In genomic region chr16:22564259-22564906, GRCm38 (mm10) we compare ENCODE assay signal across 9 mouse cellular contexts.
DNase-seq lines count a peak whose midpoint lies in the region; ATAC-seq lines count a peak whose summit lies in the region.
"Had no signal": no experiment of that assay in that cellular context is flagged by ENCODE, and none has a peak within 500 bp of the region (broad histone marks: within the 10 kb centered on the region; RNA-seq: fewer than 3 reads in every experiment).

No protein-coding gene starts in this region.

- no peak overlapping the region for H3K4me3 ChIP-seq in forebrain, embryonic 14.5 days (ENCODE audit: low read depth, low read length)
- no peak overlapping the region for H3K4me3 ChIP-seq in midbrain, embryonic 13.5 days (replicated peaks)
- H3K4me3 ChIP-seq: embryonic facial prominence, embryonic 13.5 days had no signal

- DNase-seq in spleen, adult 18-20 months, result peak; percentile 17 to 65
- DNase-seq in spleen, adult 12 weeks (ENCODE audit: low spot score), result no peak
- peak; percentile 74 for DNase-seq in forebrain, embryonic 14.5 days (ENCODE audit: low spot score)
- DNase-seq in heart, postnatal 14 days, result peak; percentile 73 to 81
- DNase-seq in layer of hippocampus, postnatal 14 days (ENCODE audit: low spot score in 2 of 2), result peak; percentile 48 to 57
- peak; percentile 72 for DNase-seq in splenic B cell, adult 2 months (ENCODE audit: low read depth, low spot score)

- WGBS in forebrain, embryonic 14.5 days, result 64% methylated on average over 14 of the region's 14 CpGs
- 62% methylated on average over 14 of the region's 14 CpGs for WGBS in midbrain, embryonic 13.5 days

- intact Hi-C loops in heart, postnatal 14 days (cut with DNase I), result loop anchor here (1.0 kb wide), 1 partner anchor 243 kb away; no protein-coding TSS in a partner anchor

- H3K27me3 ChIP-seq in forebrain, embryonic 14.5 days (replicated peaks; ENCODE audit: control insufficient read depth, insufficient read depth, low read length), result no peaks in the 10 kb centered on the region
- H3K27me3 ChIP-seq in midbrain, embryonic 13.5 days, result no peaks in the 10 kb centered on the region; the same call in 1 of the 2 replicates
- no peaks in the 10 kb centered on the region for H3K27me3 ChIP-seq in splenic B cell, adult 2 months (ENCODE audit: control insufficient read depth, insufficient read depth, low read length, poor library complexity, severe bottlenecking)
- H3K27me3 ChIP-seq: embryonic facial prominence, embryonic 13.5 days had no signal

- H3K9me3 ChIP-seq in forebrain, embryonic 14.5 days (replicated peaks; ENCODE audit: control insufficient read depth, low read length), result no peaks in the 10 kb centered on the region
- H3K9me3 ChIP-seq in midbrain, embryonic 13.5 days, result no peaks in the 10 kb centered on the region
- H3K9me3 ChIP-seq: embryonic facial prominence, embryonic 13.5 days had no signal

- no peak overlapping the region for H3K27ac ChIP-seq in forebrain, embryonic 14.5 days (ENCODE audit: low read depth, low read length)
- no peak overlapping the region for H3K27ac ChIP-seq in midbrain, embryonic 13.5 days
- H3K27ac ChIP-seq: embryonic facial prominence, embryonic 13.5 days had no signal

- no peaks in the 10 kb centered on the region for H3K4me1 ChIP-seq in forebrain, embryonic 14.5 days (ENCODE audit: control insufficient read depth, insufficient read depth, low read length)
- no peaks in the 10 kb centered on the region for H3K4me1 ChIP-seq in midbrain, embryonic 13.5 days (replicated peaks)
- H3K4me1 ChIP-seq: embryonic facial prominence, embryonic 13.5 days had no signal

- peak; percentile 76 for ATAC-seq in cerebellum, adult (ENCODE audit: insufficient number of reproducible peaks, low FRiP score, low TSS enrichment)
- ATAC-seq in forebrain, embryonic 14.5 days, result peak; percentile 66
- peak; percentile 49 for ATAC-seq in midbrain, embryonic 13.5 days

- no peak overlapping the region for H3K4me2 ChIP-seq in forebrain, embryonic 14.5 days (ENCODE audit: low read length)
- no peak overlapping the region for H3K4me2 ChIP-seq in midbrain, embryonic 13.5 days (replicated peaks)
- H3K4me2 ChIP-seq: embryonic facial prominence, embryonic 13.5 days had no signal

- H3K9ac ChIP-seq in forebrain, embryonic 14.5 days (ENCODE audit: low read length), result no peak overlapping the region
- H3K9ac ChIP-seq in midbrain, embryonic 13.5 days (replicated peaks), result no peak overlapping the region
- H3K9ac ChIP-seq: embryonic facial prominence, embryonic 13.5 days had no signal

- no peaks in the 10 kb centered on the region for H3K36me3 ChIP-seq in forebrain, embryonic 14.5 days (ENCODE audit: control insufficient read depth, insufficient read depth, low read length)
- no peaks in the 10 kb centered on the region for H3K36me3 ChIP-seq in midbrain, embryonic 13.5 days
- no peaks in the 10 kb centered on the region for H3K36me3 ChIP-seq in splenic B cell, adult 2 months (ENCODE audit: control insufficient read depth, insufficient read depth, low read length, poor library complexity, severe bottlenecking)
- H3K36me3 ChIP-seq: embryonic facial prominence, embryonic 13.5 days had no signal
